Mouse (Mus musculus) macrophage (primary cell): ENCODE data around the gene Gabra6. TPM values are rescaled to one million over a fixed set of nuclear protein-coding genes. Genes with fewer than 3 reads are reported as not detected.

ENCODE experiments used
- H3K27ac ChIP-seq: fragments of 350-480 bp; formaldehyde crosslinking; 2 replicates; pipeline ENCODE4 v1.9.0; 2021
- H3K36me3 ChIP-seq: fragments of 350-480 bp; formaldehyde crosslinking; 2 replicates; pipeline ENCODE4 v1.9.0; 2021; ENCODE audit errors: inconsistent target
- H3K4me3 ChIP-seq: fragments of 350-480 bp; formaldehyde crosslinking; 2 replicates; pipeline ENCODE4 v1.9.0; 2021; ENCODE audit errors: inconsistent target
- H3K79me2 ChIP-seq: fragments of 350-480 bp; formaldehyde crosslinking; 2 replicates; pipeline ENCODE4 v1.9.0; 2021; ENCODE audit errors: inconsistent target
- WGBS: methylation state at CpG from one replicate; pipeline ENCODE4 v1.1.7; 2026; ENCODE audit warnings: inconsistent platforms; ENCODE audit not compliant: missing documents; 5-methylcytosine and 5-hydroxymethylcytosine counted together
- polyA plus RNA-seq: library from polyadenylated mRNA; stranded (reverse); fragments of 250-400 nt; gene quantifications from 3 replicates; pipeline ENCODE4 v1.2.4, GENCODE M21; 2018; ENCODE audit warnings: inconsistent platforms
- total RNA-seq, 78 experiments: library from RNA; depleted of rRNA; stranded (reverse); fragments of 250-400 nt; gene quantifications; 1 replicate in 9 of 78; 2 replicates in 24 of 78; 3 replicates in 43 of 78; 4 replicates in 2 of 78; pipeline ENCODE4 v1.2.4; 2018; ENCODE audit warnings: inconsistent platforms in 56 of 78

The Gabra6 gene
- total RNA-seq (2018; cell fraction: chromatin; rRNA removed) = not detected
- not detected for total RNA-seq (2018; cell fraction: cytosol; rRNA removed)
- total RNA-seq (2018; cell fraction: nucleus; rRNA removed) = not detected
- not detected in 3 replicates for polyA plus RNA-seq

GRCm38 (mm10) chr11:42320882-42321281 lies at the start of gene Gabra6:
Gene Gabra6 (minus strand): TSS chr11:42321072.
- Histone ChIP-seq H3K4me3 (no peak within 1 kb of the TSS), H3K36me3 (no peaks in the 10 kb centered on the region), H3K27ac (no peak within 1 kb of the TSS), H3K79me2 (no peaks in the 10 kb centered on the region)
- WGBS = 86% methylated on average over 4 of the region's 5 CpGs

- no peaks in the 10 kb centered on the region for H3K79me2 ChIP-seq
- H3K4me3 ChIP-seq = no peak overlapping the region
- WGBS = 89% methylated on average over 7 of the region's 7 CpGs
- no peaks in the 10 kb centered on the region for H3K36me3 ChIP-seq
- H3K27ac ChIP-seq = no peak overlapping the region
Measured at GRCm38 (mm10) chr11:42365544-42365943, 44.7 kb upstream of the Gabra6 start.

- Histone ChIP-seq H3K27ac (no peak overlapping the region), H3K79me2 (no peaks in the 10 kb centered on the region)
- 84% methylated on average over 3 of the region's 3 CpGs for WGBS
Measured at GRCm38 (mm10) chr11:42332121-42332520, 11.2 kb upstream of the Gabra6 start.

GRCm38 (mm10) chr11:42326262-42326661 lies 5.4 kb upstream of the Gabra6 start:
- no peaks in the 10 kb centered on the region for H3K36me3 ChIP-seq
- H3K79me2 ChIP-seq = no peaks in the 10 kb centered on the region
- H3K4me3 ChIP-seq = no peak overlapping the region
- no peak overlapping the region for H3K27ac ChIP-seq
- 74% methylated on average over 4 of the region's 4 CpGs for WGBS

More at GRCm38 (mm10) chr11:42332121-42332520, 11.2 kb upstream of the Gabra6 start:
- no peaks in the 10 kb centered on the region for H3K36me3 ChIP-seq
- no peak overlapping the region for H3K4me3 ChIP-seq

- H3K36me3 ChIP-seq = no peaks in the 10 kb centered on the region
- no peak overlapping the region for H3K4me3 ChIP-seq
- no peak overlapping the region for H3K27ac ChIP-seq
- 74% methylated on average over 3 of the region's 3 CpGs for WGBS
- no peaks in the 10 kb centered on the region for H3K79me2 ChIP-seq
Measured at GRCm38 (mm10) chr11:42321560-42321959, 688 bp upstream of the Gabra6 start.

- WGBS = 84% methylated on average over 3 of the region's 3 CpGs
- Histone ChIP-seq H3K79me2 (no peaks in the 10 kb centered on the region), H3K36me3 (no peaks in the 10 kb centered on the region), H3K4me3 (no peak overlapping the region), H3K27ac (no peak overlapping the region)
Measured at GRCm38 (mm10) chr11:42319521-42319920, 1.4 kb downstream of the Gabra6 start.

GRCm38 (mm10) chr11:42319101-42319500 lies 1.8 kb downstream of the Gabra6 start:
- Histone ChIP-seq H3K79me2 (no peaks in the 10 kb centered on the region), H3K36me3 (no peaks in the 10 kb centered on the region), H3K4me3 (no peak overlapping the region), H3K27ac (no peak overlapping the region)
- 81% methylated on average over 6 of the region's 6 CpGs for WGBS

GRCm38 (mm10) chr11:42317985-42318384 lies 2.9 kb downstream of the Gabra6 start:
- Histone ChIP-seq H3K79me2 (no peaks in the 10 kb centered on the region), H3K4me3 (no peak overlapping the region), H3K36me3 (no peaks in the 10 kb centered on the region), H3K27ac (no peak overlapping the region)
- WGBS = 74% methylated on average over 3 of the region's 3 CpGs

- Histone ChIP-seq H3K4me3 (no peak overlapping the region), H3K36me3 (no peaks in the 10 kb centered on the region), H3K79me2 (no peaks in the 10 kb centered on the region), H3K27ac (no peak overlapping the region)
- WGBS = 16% methylated on average over 6 of the region's 6 CpGs
Measured at GRCm38 (mm10) chr11:42314850-42315249, 6.0 kb downstream of the Gabra6 start.

- H3K36me3 ChIP-seq = no peaks in the 10 kb centered on the region
- no peak overlapping the region for H3K4me3 ChIP-seq
- H3K79me2 ChIP-seq = no peaks in the 10 kb centered on the region
- 86% methylated on average over 1 of the region's 1 CpGs for WGBS
- H3K27ac ChIP-seq = no peak overlapping the region
Measured at GRCm38 (mm10) chr11:42310892-42311291, 10.0 kb downstream of the Gabra6 start.

- Histone ChIP-seq H3K79me2 (no peaks in the 10 kb centered on the region), H3K36me3 (no peaks in the 10 kb centered on the region), H3K27ac (no peak overlapping the region), H3K4me3 (no peak overlapping the region)
- 58% methylated on average over 2 of the region's 2 CpGs for WGBS
Measured at GRCm38 (mm10) chr11:42309086-42309485, 11.8 kb downstream of the Gabra6 start.

- 62% methylated on average over 1 of the region's 1 CpGs for WGBS
- Histone ChIP-seq H3K4me3 (no peak overlapping the region), H3K79me2 (no peaks in the 10 kb centered on the region), H3K36me3 (no peaks in the 10 kb centered on the region), H3K27ac (no peak overlapping the region)
Measured at GRCm38 (mm10) chr11:42306095-42306494, 14.8 kb downstream of the Gabra6 start.

- Histone ChIP-seq H3K36me3 (no peaks in the 10 kb centered on the region), H3K79me2 (no peaks in the 10 kb centered on the region), H3K27ac (no peak overlapping the region), H3K4me3 (no peak overlapping the region)
- WGBS = 77% methylated on average over 2 of the region's 3 CpGs
Measured at GRCm38 (mm10) chr11:42258978-42259377, 61.9 kb downstream of the Gabra6 start.
